Mouse (Mus musculus) embryonic fibroblast, embryonic 13.5 days (primary cell): ENCODE data around the gene Acot10. TPM values are rescaled to one million over a fixed set of nuclear protein-coding genes. Genes with fewer than 3 reads are reported as not detected.

Source experiments
- H3K27ac ChIP-seq: 2 replicates; pipeline ENCODE4 v1.5.1; 2012; ENCODE audit warnings: low read length, control low read depth, inconsistent platforms; ENCODE audit not compliant: insufficient read depth
- H3K4me1 ChIP-seq: 2 replicates; pipeline ENCODE4 v1.6.1; 2011; ENCODE audit warnings: low read length; ENCODE audit not compliant: control insufficient read depth, insufficient read depth
- H3K4me3 ChIP-seq: 2 replicates; pipeline ENCODE4 v1.5.1; 2011; ENCODE audit warnings: mild to moderate bottlenecking, control low read depth, low read length; ENCODE audit not compliant: insufficient read depth
- CTCF ChIP-seq: IDR thresholded peaks from 2 replicates; pipeline ENCODE4 v1.5.1; 2011; ENCODE audit warnings: mild to moderate bottlenecking, control low read depth, low read length, moderate library complexity, borderline replicate concordance; ENCODE audit not compliant: insufficient read depth
- POLR2A ChIP-seq: IDR thresholded peaks from 2 replicates; pipeline ENCODE4 v1.6.1; 2011; ENCODE audit warnings: low read depth, mild to moderate bottlenecking, control low read depth, low read length, moderate library complexity
- polyA plus RNA-seq: library from polyadenylated mRNA; stranded (reverse); fragments of >200 nt; gene quantifications from 2 replicates; pipeline ENCODE4 v1.2.4, GENCODE M21; 2011; ENCODE audit warnings: low read depth; ENCODE audit not compliant: missing spikeins, insufficient read length

The Acot10 gene
- polyA plus RNA-seq, 1 experiment = 0.77 TPM

- TF ChIP-seq POLR2A = no peak
- TF ChIP-seq CTCF = no peak
- Histone ChIP-seq H3K27ac (no peak overlapping the region), H3K4me1 (no peaks in the 10 kb centered on the region), H3K4me3 (no peak overlapping the region)
Measured at GRCm38 (mm10) chr15:20634593-20634992, 32.0 kb downstream of the Acot10 start.

Other genes with a start within 250 kb of the Acot10 start
- not detected in 2 replicates for gene Cdh12, start 217.5 kb downstream of the Acot10 start, polyA plus RNA-seq